Mouse (Mus musculus) intestine, postnatal 0 days (tissue): ENCODE results near the gene Echdc3. TPM values are rescaled to one million over a fixed set of nuclear protein-coding genes. Genes with fewer than 3 reads are reported as not detected.
A peak's percentile ranks its signal among the peaks of the same experiment; 100 is the strongest.

Source experiments
- ATAC-seq: fragments of 200-750 bp; cut with Nextera tagmentation; 2 replicates; pipeline ENCODE4 v1.8.0; 2017; ENCODE audit warnings: mild to moderate bottlenecking, moderate TSS enrichment, moderate library complexity
- H3K27ac ChIP-seq: fragments of 300-500 bp; sonication (generic); 2 replicates; pipeline ENCODE4 v1.5.1; 2014; ENCODE audit warnings: mild to moderate bottlenecking, low read depth, low read length, moderate library complexity
- H3K27me3 ChIP-seq: fragments of 300-500 bp; sonication (generic); replicated peaks from 2 replicates; pipeline ENCODE4 v1.6.1; 2014; ENCODE audit warnings: low read length, mixed read lengths; ENCODE audit not compliant: control insufficient read depth, insufficient read depth
- H3K36me3 ChIP-seq: fragments of 300-500 bp; sonication (generic); 2 replicates; pipeline ENCODE4 v1.6.1; 2014; ENCODE audit warnings: mild to moderate bottlenecking, moderate library complexity; ENCODE audit not compliant: control insufficient read depth, insufficient read depth
- H3K4me1 ChIP-seq: fragments of 300-500 bp; sonication (generic); replicated peaks from 2 replicates; pipeline ENCODE4 v1.6.1; 2014; ENCODE audit warnings: antibody characterized with exemption, low read length, mixed read lengths; ENCODE audit not compliant: control insufficient read depth, insufficient read depth
- H3K4me2 ChIP-seq: fragments of 300-500 bp; sonication (generic); replicated peaks from 2 replicates; pipeline ENCODE4 v1.6.1; 2014; ENCODE audit warnings: low read depth, mild to moderate bottlenecking, moderate library complexity
- H3K4me3 ChIP-seq: fragments of 300-500 bp; sonication (generic); 2 replicates; pipeline ENCODE4 v1.5.1; 2014; ENCODE audit warnings: low read depth, low read length
- H3K9ac ChIP-seq: fragments of 300-500 bp; sonication (generic); 2 replicates; pipeline ENCODE4 v1.6.1; 2014; ENCODE audit warnings: mild to moderate bottlenecking, low read depth, low read length
- H3K9me3 ChIP-seq: fragments of 300-500 bp; sonication (generic); 2 replicates; pipeline ENCODE4 v1.6.1; 2016; ENCODE audit warnings: mixed run types; ENCODE audit not compliant: control insufficient read depth
- CTCF ChIP-seq: sonication (generic); IDR thresholded peaks from 2 replicates; pipeline ENCODE4 v1.5.1; 2016; ENCODE audit warnings: low read depth, mild to moderate bottlenecking, control low read depth, antibody characterized with exemption, moderate library complexity
- WGBS: fragments of 180-500 bp; shearing (Covaris S2); extraction: QIAGEN DNeasy Blood & Tissue Kit; methylation state at CpG from one replicate; pipeline ENCODE4 v1.1.7; 2014; 5-methylcytosine and 5-hydroxymethylcytosine counted together
- polyA plus RNA-seq: library from polyadenylated mRNA; unstranded; fragments of >200 nt; fragmentation: Nextera tagmentation; extraction: Ambion mirVana; gene quantifications from 2 replicates; pipeline ENCODE4 v1.2.1, GENCODE M21; 2015

The Echdc3 gene
- polyA plus RNA-seq, 1 experiment from 2014 or later = 3.1 TPM

DNA sequence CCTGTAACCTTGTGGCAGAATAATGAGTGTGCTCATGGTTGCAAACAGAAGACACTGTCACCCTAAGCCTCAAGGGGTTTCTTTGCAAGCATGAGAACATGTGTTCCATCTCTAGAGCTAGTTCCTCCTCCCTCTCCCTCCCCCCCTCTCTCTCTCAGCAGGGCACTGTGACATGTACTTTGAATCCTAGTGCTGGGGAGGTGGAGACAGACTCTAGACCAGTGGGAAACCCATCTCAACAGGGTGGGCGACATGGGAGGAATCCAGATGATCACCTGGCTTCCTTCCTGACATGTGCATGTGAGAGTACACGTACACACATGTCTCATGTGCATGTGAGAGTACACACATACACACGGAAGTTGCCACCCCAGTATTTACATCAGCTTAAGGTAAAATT, 3.1 kb downstream of the Echdc3 start:
- no peak overlapping the region for H3K4me3 ChIP-seq
- no peak for ATAC-seq
- no peak overlapping the region for H3K4me2 ChIP-seq
- 0 out of 2 replicates have a peak, but pooled peaks cover 2% of the 10 kb centered on the region for H3K36me3 ChIP-seq
- H3K27me3 ChIP-seq = no peaks in the 10 kb centered on the region
- TF ChIP-seq CTCF = no peak
- H3K9ac ChIP-seq = no peak overlapping the region
- H3K4me1 ChIP-seq = peaks cover 4% of the 10 kb centered on the region
- H3K9me3 ChIP-seq = no peaks in the 10 kb centered on the region
- WGBS = 80% methylated on average over 3 of the region's 3 CpGs
- H3K27ac ChIP-seq = no peak overlapping the region

DNA sequence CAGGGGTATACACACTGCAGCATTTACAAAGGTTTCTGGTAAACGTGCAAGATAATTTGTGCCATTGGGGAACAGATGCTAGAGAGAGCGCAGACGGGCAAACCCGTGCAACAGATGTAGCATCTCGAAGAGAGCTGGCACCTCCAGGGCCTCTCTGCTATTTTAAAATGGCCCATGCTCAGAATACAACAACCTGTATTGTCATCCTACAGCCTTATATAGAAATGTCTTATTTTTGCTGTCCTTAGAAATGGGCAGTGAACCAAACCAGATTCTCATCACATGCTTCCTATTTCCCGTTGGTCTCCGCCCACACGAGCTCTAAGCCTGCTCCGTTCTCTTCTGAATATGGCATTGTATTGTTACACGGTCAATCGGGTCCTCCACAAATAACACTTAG, 3.7 kb downstream of the Echdc3 start:
- H3K9me3 ChIP-seq = no peaks in the 10 kb centered on the region
- H3K4me2 ChIP-seq = no peak overlapping the region
- no peak overlapping the region for H3K4me3 ChIP-seq
- 72% methylated on average over 11 of the region's 11 CpGs for WGBS
- no peak overlapping the region for H3K9ac ChIP-seq
- no peak overlapping the region for H3K27ac ChIP-seq
- ATAC-seq = no peak
- H3K36me3 ChIP-seq = 0 out of 2 replicates have a peak, but pooled peaks cover 2% of the 10 kb centered on the region
- no peak for TF ChIP-seq CTCF
- H3K27me3 ChIP-seq = no peaks in the 10 kb centered on the region
- H3K4me1 ChIP-seq = peaks cover 4% of the 10 kb centered on the region

DNA sequence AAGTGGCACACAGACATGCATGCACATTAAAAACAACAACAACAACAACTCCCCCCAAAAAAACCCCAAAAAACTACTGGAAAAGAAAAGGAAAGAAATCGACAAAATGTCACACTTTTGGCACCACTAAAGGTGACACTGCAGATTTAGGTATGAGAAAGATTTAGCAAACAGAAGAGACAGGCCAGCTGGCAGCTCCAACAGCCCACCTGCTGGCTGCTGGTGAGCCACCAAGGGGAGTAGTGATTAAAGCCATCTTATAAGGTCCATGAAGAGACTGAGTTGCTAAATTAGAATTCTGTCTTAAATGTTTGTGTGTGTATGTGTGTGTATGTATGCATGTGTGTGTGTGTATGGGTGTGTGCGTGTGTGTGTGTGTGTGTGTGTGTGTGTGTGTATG, 5.1 kb downstream of the Echdc3 start:
- H3K36me3 ChIP-seq = 0 out of 2 replicates have a peak, but pooled peaks cover 2% of the 10 kb centered on the region
- no peak overlapping the region for H3K4me2 ChIP-seq
- no peak overlapping the region for H3K27ac ChIP-seq
- TF ChIP-seq CTCF = no peak
- H3K4me1 ChIP-seq = peaks cover 4% of the 10 kb centered on the region
- H3K27me3 ChIP-seq = no peaks in the 10 kb centered on the region
- H3K9me3 ChIP-seq = no peaks in the 10 kb centered on the region
- H3K9ac ChIP-seq = no peak overlapping the region
- WGBS = 79% methylated on average over 2 of the region's 2 CpGs
- ATAC-seq = no peak
- no peak overlapping the region for H3K4me3 ChIP-seq

DNA sequence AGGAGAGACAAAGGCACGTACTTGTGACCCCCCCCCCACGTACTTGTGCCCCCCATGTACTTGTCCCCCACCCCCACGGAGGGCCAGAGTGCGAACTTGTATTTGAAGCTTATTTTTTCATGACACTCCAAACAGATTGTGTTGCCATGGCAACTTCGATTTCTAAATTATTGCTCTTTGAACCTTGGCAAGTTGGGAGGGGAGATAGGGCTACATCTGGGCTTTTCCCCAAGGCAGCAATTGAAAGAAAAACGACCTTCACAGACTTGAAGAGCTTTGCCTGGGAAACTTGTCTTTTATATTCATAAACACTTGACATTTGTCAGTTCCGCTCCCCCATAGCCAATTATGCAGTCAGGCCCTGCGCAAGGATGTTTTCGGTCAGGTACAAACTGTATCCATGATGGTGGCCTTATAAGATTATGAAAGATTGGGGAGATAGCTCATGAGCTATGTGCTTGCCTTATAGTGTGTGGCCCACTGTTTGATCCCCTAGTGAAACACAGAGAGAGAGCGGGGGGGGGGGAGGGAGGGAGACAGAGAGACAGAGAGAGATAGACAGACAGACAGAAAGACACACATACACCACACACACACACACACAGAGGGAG, 16.4 kb downstream of the Echdc3 start:
- 33% methylated on average over 10 of the region's 10 CpGs for WGBS
- H3K4me2 ChIP-seq = 0 out of 2 replicates have a peak overlapping the region, but pooled peaks have one; percentile 10
- TF ChIP-seq CTCF = no peak
- no peaks in the 10 kb centered on the region; the same call in 1 of the 2 replicates for H3K36me3 ChIP-seq
- H3K4me3 ChIP-seq = no peak overlapping the region
- ATAC-seq = peak; percentile 31; the same call in 1 of the 2 replicates
- H3K9ac ChIP-seq = no peak overlapping the region
- no peaks in the 10 kb centered on the region for H3K27me3 ChIP-seq
- no peaks in the 10 kb centered on the region for H3K9me3 ChIP-seq
- 0 out of 2 replicates have a peak, but pooled peaks cover 4% of the 10 kb centered on the region for H3K4me1 ChIP-seq
- no peak overlapping the region for H3K27ac ChIP-seq

DNA sequence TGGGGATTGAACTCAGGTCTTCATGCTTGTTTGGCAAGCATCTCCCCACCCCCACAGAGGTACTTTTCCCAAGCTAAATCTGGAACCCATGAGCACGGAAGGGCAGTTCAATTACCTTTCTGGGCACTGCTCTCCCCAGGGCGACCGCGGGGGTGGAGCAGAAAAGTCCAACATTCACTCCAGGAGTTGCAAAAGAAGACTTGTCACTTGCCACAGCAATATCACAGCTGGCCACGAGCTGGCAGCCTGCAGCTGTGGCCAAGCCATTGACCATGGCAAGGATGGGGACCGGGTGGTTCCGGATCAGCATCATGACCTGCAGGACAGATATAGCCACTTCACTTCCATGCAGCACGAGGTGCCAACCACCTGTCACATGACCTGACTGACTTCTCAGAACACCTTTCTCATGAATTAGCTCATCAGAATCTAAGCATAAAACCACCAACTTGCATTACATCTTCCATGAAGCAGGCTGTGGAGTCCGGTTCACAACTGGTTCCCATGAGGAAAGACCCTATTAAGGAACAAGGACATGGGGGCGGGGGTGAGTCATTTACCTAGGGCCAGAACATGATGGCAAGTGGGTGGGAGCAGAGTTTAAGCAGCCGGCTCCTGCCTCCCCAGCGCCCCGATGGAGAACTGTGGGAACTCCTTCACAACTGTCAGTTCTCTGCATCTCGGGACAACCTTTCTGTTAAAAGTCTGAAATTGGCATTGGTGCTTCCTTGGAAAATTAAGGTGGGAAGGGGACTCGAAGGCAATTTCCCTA, 17.2 kb downstream of the Echdc3 start:
- H3K4me1 ChIP-seq = 0 out of 2 replicates have a peak, but pooled peaks cover 4% of the 10 kb centered on the region
- peak; percentile 46 for TF ChIP-seq CTCF
- H3K4me3 ChIP-seq = no peak overlapping the region
- no peaks in the 10 kb centered on the region for H3K9me3 ChIP-seq
- 53% methylated on average over 15 of the region's 15 CpGs for WGBS
- H3K9ac ChIP-seq = no peak overlapping the region
- ATAC-seq = no peak
- H3K27me3 ChIP-seq = no peaks in the 10 kb centered on the region
- H3K4me2 ChIP-seq = no peak overlapping the region
- no peaks in the 10 kb centered on the region for H3K36me3 ChIP-seq
- H3K27ac ChIP-seq = no peak overlapping the region

DNA sequence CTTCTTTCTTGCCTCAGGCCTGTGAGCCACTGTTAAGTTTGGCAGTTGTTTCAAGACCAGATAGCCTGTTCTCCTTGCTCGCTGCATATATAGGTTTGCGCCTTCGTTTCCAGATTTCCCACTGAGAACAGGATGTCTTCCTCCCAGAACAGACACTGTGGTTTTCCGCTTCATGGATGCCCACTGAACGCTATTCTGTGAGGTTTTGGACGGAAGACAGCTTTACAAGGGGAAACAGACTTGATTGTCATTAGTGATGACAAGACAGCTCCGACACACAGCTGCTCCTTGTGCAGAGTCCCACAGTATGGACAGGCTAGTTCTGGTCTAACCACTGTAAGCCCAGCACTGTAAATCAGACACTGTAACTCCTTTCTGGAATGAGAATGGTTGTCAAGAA, 18.3 kb downstream of the Echdc3 start:
- WGBS = 88% methylated on average over 7 of the region's 7 CpGs

More for the DNA sequence above, 18.3 kb downstream of the Echdc3 start:
- no peak for ATAC-seq
- 0 out of 2 replicates have a peak, but pooled peaks cover 4% of the 10 kb centered on the region for H3K4me1 ChIP-seq
- no peaks in the 10 kb centered on the region for H3K36me3 ChIP-seq
- no peak overlapping the region for H3K27ac ChIP-seq
- no peak overlapping the region for H3K9ac ChIP-seq
- no peak overlapping the region for H3K4me3 ChIP-seq
- no peak overlapping the region for H3K4me2 ChIP-seq
- H3K27me3 ChIP-seq = no peaks in the 10 kb centered on the region
- no peaks in the 10 kb centered on the region for H3K9me3 ChIP-seq
- no peak for TF ChIP-seq CTCF
